Mouse (Mus musculus): ENCODE measurements around the gene Pth2.
A peak's percentile ranks its signal among the peaks of the same experiment; 100 is the strongest.
"Not testable (repeated sequence)": the region's sequence is repeated elsewhere in the genome, so short reads cannot be mapped to it uniquely, and the experiment has no call there.

The Pth2 gene

GRCm38 (mm10) chr7:45173772-45174171, 7.0 kb upstream of the Pth2 start:
- DNase-seq (ENCODE audit: low spot score in 2 of 2) = not testable (repeated sequence)

- DNase-seq (ENCODE audit: low spot score in 2 of 2) = no peak
These were observed 6.1 kb upstream of the Pth2 start for GRCm38 (mm10) chr7:45174567-45175280.

- DNase-seq (ENCODE audit: low spot score in 2 of 2) = no peak
These were observed 5.4 kb upstream of the Pth2 start for GRCm38 (mm10) chr7:45175398-45175797.

GRCm38 (mm10) chr7:45175929-45176328, 4.9 kb upstream of the Pth2 start:
- DNase-seq (ENCODE audit: low spot score in 2 of 2) = no peak

- no peak for DNase-seq (ENCODE audit: low spot score in 2 of 2)
These were observed 4.4 kb upstream of the Pth2 start for GRCm38 (mm10) chr7:45176356-45176755.

DNA sequence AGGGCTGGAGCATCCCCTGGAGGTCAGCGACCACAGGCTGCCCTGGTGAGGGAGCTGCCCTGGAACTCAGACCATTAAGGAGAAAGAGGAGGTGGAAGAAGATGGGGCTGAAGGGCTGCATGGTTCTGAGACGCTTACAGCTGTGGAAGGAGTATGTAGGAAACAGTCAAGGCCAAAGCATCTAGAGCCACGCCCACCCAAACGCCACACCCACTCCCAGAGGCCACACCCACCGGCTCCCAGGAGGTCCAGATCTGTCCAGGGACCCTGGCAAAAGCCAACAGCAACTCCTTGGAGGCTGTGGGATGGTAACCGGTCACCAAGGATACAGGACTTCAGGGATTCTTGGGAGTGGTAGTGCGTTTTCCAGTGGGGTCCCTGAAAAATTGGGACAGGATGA, 2.2 kb upstream of the Pth2 start:
- DNase-seq (ENCODE audit: low spot score in 2 of 2) = no peak

DNA sequence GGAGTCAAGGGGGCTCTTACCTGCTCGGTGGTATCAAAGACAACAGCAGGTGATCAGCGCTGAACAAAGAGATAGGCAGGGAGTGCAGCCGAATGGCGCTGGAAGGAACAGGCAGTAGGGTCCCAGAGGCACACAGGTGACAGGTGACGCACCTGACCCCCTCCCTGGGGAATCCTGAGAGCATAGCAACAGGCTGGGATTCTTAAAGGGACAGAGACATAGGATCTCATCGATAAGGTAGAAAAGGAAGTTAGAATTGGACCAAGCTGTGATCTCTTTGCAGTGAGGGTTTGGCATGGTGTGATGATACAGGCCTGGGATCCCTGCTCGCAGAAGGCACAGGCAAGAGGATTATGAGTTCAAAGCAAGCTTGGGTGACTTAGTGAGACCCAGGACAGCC, 1.3 kb upstream of the Pth2 start, which contains the start of gene Gfy:
Gfy (minus strand) TSS at position 101 of the 400 bp plus-strand sequence.
- no peak for DNase-seq (ENCODE audit: low spot score in 2 of 2)

DNA sequence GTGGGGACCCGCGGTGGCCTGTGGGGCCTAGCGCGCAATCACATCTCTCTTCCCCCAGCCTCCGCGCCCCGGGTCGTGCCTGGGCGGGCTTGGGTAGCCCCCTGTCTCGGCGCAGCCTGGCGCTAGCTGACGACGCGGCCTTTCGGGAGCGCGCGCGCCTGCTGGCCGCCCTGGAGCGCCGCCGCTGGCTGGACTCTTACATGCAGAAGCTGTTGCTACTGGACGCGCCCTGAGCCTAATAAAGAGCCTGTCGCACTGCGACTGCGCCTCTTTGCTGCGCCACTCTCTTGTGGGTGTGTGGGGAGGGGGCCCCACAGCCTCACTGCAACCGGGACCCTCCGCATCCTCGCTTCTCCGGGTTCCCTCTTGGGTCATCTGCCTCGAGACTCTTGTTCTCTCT, 745 bp downstream of the Pth2 start:
- DNase-seq (ENCODE audit: low spot score in 2 of 2) = no peak

DNA sequence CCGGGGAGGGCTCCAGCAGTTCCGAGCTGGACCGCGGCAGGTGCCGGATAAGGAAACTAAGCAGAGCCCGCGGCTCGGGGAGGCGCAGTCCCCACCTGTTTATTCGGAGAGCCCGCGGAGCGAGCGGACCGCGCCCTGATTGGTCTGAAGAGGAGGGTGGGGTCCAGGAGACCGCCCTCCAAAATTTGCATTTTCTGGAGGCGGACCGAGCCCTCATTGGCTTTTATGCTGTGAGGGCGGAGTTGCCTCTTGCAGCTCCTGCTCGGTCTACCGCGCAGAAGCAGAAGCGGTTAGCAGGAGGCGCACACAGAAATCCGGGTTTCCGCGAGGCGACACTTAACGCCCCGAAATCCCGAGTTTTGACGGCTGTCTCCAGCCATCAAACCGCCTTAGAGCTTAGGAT, 1.4 kb downstream of the Pth2 start:
- DNase-seq (ENCODE audit: low spot score in 2 of 2) = peak; percentile 58 to 88

- no peak for DNase-seq (ENCODE audit: low spot score in 2 of 2)
These were observed 1.8 kb downstream of the Pth2 start for GRCm38 (mm10) chr7:45182606-45183005.

GRCm38 (mm10) chr7:45183672-45184071, 2.9 kb downstream of the Pth2 start:
- no peak for DNase-seq (ENCODE audit: low spot score in 2 of 2)

DNA sequence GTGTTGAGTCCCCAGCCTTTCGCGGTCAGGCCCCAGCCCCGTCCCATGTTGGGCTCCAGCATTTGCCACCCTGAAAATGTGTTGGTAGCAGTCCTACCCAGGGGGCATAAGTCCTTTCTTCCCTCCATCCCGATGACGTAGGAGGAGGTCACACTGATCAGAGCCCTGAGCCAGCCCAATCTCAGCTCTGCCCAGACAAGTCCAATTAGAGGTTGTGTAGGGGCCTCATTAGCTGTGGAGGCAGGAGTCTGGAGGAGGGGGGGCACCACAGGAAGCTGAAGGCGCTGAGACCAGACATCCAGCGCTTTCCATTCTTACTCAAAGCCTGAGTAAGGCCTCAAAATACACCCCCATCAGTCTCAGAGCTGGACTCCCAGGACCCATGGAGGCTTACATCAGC, 5.1 kb downstream of the Pth2 start:
- no peak for DNase-seq (ENCODE audit: low spot score in 2 of 2)

DNA sequence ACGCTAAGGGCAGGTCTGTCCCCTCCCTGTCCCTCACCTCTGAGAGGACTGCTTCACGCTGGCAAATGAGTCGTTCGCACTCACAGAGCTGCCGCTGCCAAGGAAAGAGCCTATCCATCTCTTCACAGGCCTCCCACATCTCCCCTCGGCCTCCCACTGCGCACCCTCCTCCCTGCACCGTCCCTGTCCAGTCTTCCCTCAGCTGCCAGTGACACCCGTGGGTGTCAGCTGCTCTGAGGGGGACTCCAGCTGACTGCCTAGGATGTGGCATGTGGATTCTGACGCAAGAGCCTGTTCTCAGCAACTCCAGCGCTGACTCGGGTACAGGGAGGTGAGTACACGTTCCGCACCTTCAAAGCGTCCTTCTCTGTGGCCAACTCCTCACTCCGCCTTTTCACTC, 8.8 kb downstream of the Pth2 start:
- DNase-seq (ENCODE audit: low spot score in 2 of 2) = peak in 1 of 2 experiments; percentile 69

GRCm38 (mm10) chr7:45190186-45190585, 9.4 kb downstream of the Pth2 start:
- no peak for DNase-seq (ENCODE audit: low spot score in 2 of 2)

- DNase-seq (ENCODE audit: low spot score in 2 of 2) = no peak
These were observed 10.4 kb downstream of the Pth2 start for GRCm38 (mm10) chr7:45191161-45191560.

- DNase-seq (ENCODE audit: low spot score in 2 of 2) = no peak
These were observed 11.1 kb downstream of the Pth2 start for GRCm38 (mm10) chr7:45191803-45192363.

- no peak for DNase-seq (ENCODE audit: low spot score in 2 of 2)
These were observed 12.0 kb downstream of the Pth2 start for GRCm38 (mm10) chr7:45192585-45193310.

DNA sequence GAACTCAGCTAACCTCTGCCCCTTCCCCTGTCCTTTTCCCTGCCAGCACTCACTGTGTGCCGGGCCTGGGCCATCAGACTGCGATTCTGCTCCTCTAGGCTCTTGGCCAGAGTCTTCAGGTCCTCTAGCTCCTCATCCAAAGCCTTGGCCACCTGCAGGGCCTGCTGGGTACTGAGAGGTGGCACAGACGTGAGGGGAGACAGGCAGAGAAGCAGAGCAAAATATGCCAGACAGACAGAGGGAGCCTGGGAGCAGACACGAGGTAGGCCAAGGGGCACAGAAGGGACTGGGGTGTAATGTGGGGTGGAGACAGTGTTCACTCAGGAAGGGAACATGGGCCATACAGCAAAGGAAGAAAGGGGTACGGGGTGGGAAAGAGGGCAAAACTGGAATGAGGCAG, 12.6 kb downstream of the Pth2 start:
- no peak for DNase-seq (ENCODE audit: low spot score in 2 of 2)

DNA sequence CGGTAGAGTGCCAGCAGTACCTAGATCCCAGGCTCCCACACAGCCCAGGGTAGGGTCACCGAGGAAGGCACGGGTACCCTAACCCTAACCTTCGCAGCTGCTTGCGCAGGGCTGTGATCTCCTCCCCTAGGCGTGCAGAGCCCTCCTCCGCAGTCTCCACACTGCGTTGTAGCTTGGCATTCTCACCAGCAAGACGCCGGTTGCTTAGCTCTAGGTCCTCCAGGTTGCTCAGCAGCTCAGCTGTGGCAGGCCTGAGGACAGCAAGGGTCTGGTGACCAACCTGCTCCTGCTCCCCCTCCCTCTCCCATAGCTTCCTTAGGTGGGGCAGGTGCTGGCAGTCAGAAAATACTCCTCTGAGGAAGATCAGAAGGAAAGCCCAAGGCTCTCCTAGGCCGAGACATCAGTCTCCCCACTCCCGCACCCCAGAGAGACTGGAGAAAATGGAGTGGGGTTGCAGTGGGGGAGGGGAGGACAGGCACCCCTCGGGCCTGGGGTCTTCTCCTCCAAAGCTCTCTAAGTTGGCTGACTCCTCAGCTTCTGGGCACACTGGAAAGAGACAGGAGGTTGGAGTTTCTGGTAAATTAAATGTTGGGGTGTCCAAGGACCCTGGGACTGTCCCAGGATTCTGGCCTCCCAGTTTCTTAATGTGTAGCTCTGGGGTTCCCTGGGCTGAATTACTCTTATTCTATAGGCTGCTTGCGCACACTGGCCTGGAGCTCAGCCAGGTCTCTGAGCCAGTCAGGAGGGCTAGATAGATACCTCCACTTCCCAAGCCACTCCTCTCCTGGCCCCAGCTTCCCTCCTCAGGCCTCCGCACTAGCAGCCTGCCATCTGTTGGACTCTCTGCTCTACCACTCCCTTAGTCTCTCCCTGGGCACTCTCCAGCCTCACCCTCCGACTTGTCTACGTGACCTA, 13.3 kb downstream of the Pth2 start:
- DNase-seq (ENCODE audit: low spot score in 2 of 2) = no peak

- DNase-seq (ENCODE audit: low spot score in 2 of 2) = no peak
These were observed 14.8 kb downstream of the Pth2 start for GRCm38 (mm10) chr7:45195341-45196175.

- no peak for DNase-seq (ENCODE audit: low spot score in 2 of 2)
These were observed 15.4 kb downstream of the Pth2 start for GRCm38 (mm10) chr7:45196176-45196535.

Measured in left cerebral cortex, adult 9 months (tissue).